ENCODE assay signal across 19 mouse cellular contexts in the genomic region with DNA sequence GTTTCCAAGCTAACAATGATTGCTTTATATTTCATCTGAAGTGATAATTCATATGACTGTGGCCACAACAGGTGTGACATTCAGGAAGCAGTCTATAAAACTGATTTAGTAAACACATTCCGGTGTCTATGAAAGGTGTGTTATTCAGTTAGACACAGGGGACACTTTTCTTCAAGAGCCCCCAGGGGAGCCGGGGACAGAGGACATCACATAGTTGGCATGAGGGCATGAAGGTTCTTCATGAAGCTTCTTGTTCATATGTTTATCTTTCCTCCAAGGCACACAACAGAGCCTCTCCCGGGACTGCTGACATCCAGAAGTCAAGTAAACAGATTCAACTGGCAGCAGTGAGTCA.
"Had no signal": no experiment of that assay in that cellular context is flagged by ENCODE, and none has a peak within 500 bp of the region (broad histone marks: within the 10 kb centered on the region; RNA-seq: fewer than 3 reads in every experiment).

No protein-coding gene starts in this region.

- H3K4me1 ChIP-seq: midbrain, embryonic 10.5 days; midbrain, embryonic 12.5 days; neural tube, embryonic 13.5 days; neural tube, embryonic 15.5 days had no signal

- H3K27ac ChIP-seq: midbrain, embryonic 10.5 days; midbrain, embryonic 12.5 days; neural tube, embryonic 13.5 days; neural tube, embryonic 15.5 days had no signal

- ATAC-seq: midbrain, embryonic 16.5 days had no signal

- H3K36me3 ChIP-seq: midbrain, embryonic 10.5 days; midbrain, embryonic 12.5 days; neural tube, embryonic 13.5 days; neural tube, embryonic 15.5 days had no signal

- H3K4me3 ChIP-seq: midbrain, embryonic 10.5 days; midbrain, embryonic 12.5 days; myocyte; neural tube, embryonic 13.5 days; neural tube, embryonic 15.5 days had no signal

- DNase-seq: lung, adult 18-20 months; lung, embryonic 14.5 days; lung, postnatal 10 days; lung, postnatal 4 days; midbrain, embryonic 14.5 days; retina, postnatal 1 day; right cerebral cortex, adult 18-20 months; right cerebral cortex, postnatal 25 days; right cerebral cortex, postnatal 4 days; spleen, adult 18-20 months; thymus, adult 2 months; thymus, postnatal 25 days; thymus, postnatal 4 days had no signal

- H3K9ac ChIP-seq: lung, embryonic 14.5 days; midbrain, embryonic 12.5 days; neural tube, embryonic 13.5 days; neural tube, embryonic 15.5 days had no signal

- H3K27me3 ChIP-seq: midbrain, embryonic 12.5 days; neural tube, embryonic 13.5 days; neural tube, embryonic 15.5 days had no signal

- H3K4me2 ChIP-seq: lung, embryonic 14.5 days; midbrain, embryonic 12.5 days; neural tube, embryonic 13.5 days; neural tube, embryonic 15.5 days had no signal

- H3K9me3 ChIP-seq: midbrain, embryonic 10.5 days; midbrain, embryonic 12.5 days; neural tube, embryonic 13.5 days; neural tube, embryonic 15.5 days had no signal
